Mouse (Mus musculus) mesoderm, embryonic 11.5 days (tissue): ENCODE measurements around the gene Olfr1277.

ENCODE experiments used
- DNase-seq: peaks from one replicate; pipeline ENCODE4 v3.0.0-alpha.2; 2012; ENCODE audit warnings: low read depth, low spot score

Olfr1277 gene

GRCm38 (mm10) chr2:111274006-111274405 lies at the start of gene Olfr1277:
Gene Olfr1277 (minus strand): TSS chr2:111274106.
- no peak for DNase-seq

DNA sequence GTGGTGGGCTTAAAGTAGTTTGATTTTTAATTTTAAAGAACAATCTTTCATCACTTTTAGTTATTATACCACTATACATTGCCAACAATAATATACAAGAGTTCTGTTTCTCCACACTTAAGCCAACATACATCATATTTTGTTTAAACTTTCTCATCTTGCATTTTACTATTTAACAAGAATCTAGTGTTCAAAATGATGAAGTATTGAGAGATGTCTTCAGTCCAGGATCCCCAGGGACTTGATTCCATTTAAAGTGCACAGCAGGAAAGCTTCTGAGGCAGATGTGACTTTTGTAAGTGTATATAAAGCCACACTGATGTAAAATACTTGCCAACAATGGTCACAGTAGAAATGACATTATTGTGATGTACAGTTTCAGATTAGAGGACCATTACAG lies 39.8 kb upstream of the Olfr1277 start, which contains the start of gene Olfr1280:
Olfr1280 (plus strand) TSS at position 301 of the 400 bp plus-strand sequence.
- DNase-seq = no peak

GRCm38 (mm10) chr2:111300374-111300773 lies 26.5 kb upstream of the Olfr1277 start, which contains the start of gene Olfr1279:
Gene Olfr1279 (plus strand): TSS chr2:111300635.
- DNase-seq = no peak

- DNase-seq = no peak
Measured at GRCm38 (mm10) chr2:111298541-111298940, 24.6 kb upstream of the Olfr1277 start.

DNA sequence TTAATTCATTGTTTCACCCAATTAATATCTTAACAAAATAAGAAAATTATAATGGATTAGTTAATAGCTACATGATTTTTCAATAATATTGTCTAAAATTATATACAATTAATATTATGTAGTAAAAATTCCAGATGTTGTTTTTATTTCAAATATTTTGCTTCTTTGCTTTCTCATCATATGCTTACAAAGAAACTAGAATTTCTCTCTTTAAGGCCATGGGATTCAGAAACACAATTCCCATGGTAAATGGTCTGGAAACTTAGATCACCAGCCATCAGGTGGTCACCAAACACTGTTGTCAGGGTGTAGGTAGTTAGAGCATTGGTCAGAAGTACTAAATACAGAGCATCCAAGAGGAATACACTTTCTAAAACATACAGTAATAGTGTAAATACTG lies 15.9 kb upstream of the Olfr1277 start, which contains the start of gene Olfr1278:
Olfr1278 (plus strand) TSS at position 301 of the 400 bp plus-strand sequence.
- DNase-seq = no peak

DNA sequence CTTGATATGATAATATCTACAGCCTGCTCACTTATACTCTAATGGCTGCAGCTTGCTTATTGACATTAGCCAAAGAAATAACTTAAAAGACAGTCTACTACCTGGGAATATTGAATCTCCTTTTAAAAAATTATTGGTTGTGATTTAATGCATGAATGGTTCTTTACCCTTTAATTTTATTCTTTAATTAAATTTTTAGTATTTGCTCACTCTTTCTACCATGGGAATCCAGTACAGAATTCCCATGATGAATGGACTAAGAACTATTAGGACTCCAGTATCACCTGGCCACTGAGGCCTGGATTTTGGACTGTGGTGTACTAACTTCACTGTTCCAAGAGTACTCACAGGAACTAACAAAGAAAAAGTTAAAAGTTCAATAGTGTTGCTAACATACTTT lies 19.7 kb downstream of the Olfr1277 start, which contains the start of gene Olfr1276:
Olfr1276 (plus strand) TSS at position 301 of the 400 bp plus-strand sequence.
- DNase-seq = no peak

DNA sequence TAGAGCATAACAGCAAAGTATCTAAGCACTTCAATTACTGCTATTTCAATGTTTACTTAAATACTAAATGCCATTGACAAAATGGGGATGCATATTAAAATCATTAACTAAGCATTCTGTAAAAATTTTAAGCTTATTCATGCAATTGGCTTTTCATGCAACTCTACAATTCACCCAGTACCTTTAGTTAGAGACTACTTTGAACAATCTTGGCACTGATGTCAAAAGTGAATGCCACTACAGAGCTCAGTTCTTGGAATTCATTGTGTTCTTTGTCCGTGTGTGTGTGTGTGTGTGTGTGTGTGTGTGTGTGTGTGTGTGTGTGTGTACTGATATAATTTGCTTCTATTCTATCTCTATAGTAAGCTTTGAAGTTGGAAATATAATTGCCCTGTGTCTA lies 38.7 kb downstream of the Olfr1277 start, which contains the start of gene Olfr1275:
Olfr1275 (minus strand) TSS at position 101 of the 400 bp plus-strand sequence.
- DNase-seq = no peak

- no peak for DNase-seq
Measured at GRCm38 (mm10) chr2:111229502-111229901, 44.4 kb downstream of the Olfr1277 start, which contains the start of gene 4930430A15Rik. Gene 4930430A15Rik (minus strand): TSS chr2:111229602.
